Mouse (Mus musculus): ENCODE measurements around the gene Taar3. TPM values are rescaled to one million over a fixed set of nuclear protein-coding genes. Genes with fewer than 3 reads are reported as not detected.
A peak's percentile ranks its signal among the peaks of the same experiment; 100 is the strongest.

Gene Taar3
- not detected in 2 replicates for total RNA-seq (2017)

GRCm38 (mm10) chr10:23949508-23950005 is at the start of gene Taar3:
Gene Taar3 (plus strand): TSS chr10:23949558.
- ATAC-seq (replicated peaks in 1 of 2; ENCODE audit: insufficient read depth in 1 of 2, low FRiP score in 2 of 2, low TSS enrichment in 1 of 2, low read depth in 1 of 2, poor library complexity in 2 of 2, severe bottlenecking in 2 of 2), result no peak

- no peak for ATAC-seq (replicated peaks in 1 of 2; ENCODE audit: insufficient read depth in 1 of 2, low FRiP score in 2 of 2, low TSS enrichment in 1 of 2, low read depth in 1 of 2, poor library complexity in 2 of 2, severe bottlenecking in 2 of 2)
Measured at GRCm38 (mm10) chr10:23901119-23901518, 48.2 kb upstream of the Taar3 start.

GRCm38 (mm10) chr10:23905661-23906060 is 43.7 kb upstream of the Taar3 start:
- ATAC-seq (replicated peaks in 1 of 2; ENCODE audit: insufficient read depth in 1 of 2, low FRiP score in 2 of 2, low TSS enrichment in 1 of 2, low read depth in 1 of 2, poor library complexity in 2 of 2, severe bottlenecking in 2 of 2), result no peak

- no peak for ATAC-seq (replicated peaks in 1 of 2; ENCODE audit: insufficient read depth in 1 of 2, low FRiP score in 2 of 2, low TSS enrichment in 1 of 2, low read depth in 1 of 2, poor library complexity in 2 of 2, severe bottlenecking in 2 of 2)
Measured at GRCm38 (mm10) chr10:23920056-23920455, 29.3 kb upstream of the Taar3 start, which contains the start of gene Taar1. Gene Taar1 (plus strand): TSS chr10:23920356.

GRCm38 (mm10) chr10:23922468-23922867 is 26.9 kb upstream of the Taar3 start:
- ATAC-seq (replicated peaks in 1 of 2; ENCODE audit: insufficient read depth in 1 of 2, low FRiP score in 2 of 2, low TSS enrichment in 1 of 2, low read depth in 1 of 2, poor library complexity in 2 of 2, severe bottlenecking in 2 of 2), result no peak

GRCm38 (mm10) chr10:23923941-23924340 is 25.4 kb upstream of the Taar3 start:
- no peak for ATAC-seq (replicated peaks in 1 of 2; ENCODE audit: insufficient read depth in 1 of 2, low FRiP score in 2 of 2, low TSS enrichment in 1 of 2, low read depth in 1 of 2, poor library complexity in 2 of 2, severe bottlenecking in 2 of 2)

GRCm38 (mm10) chr10:23937613-23938012 is 11.7 kb upstream of the Taar3 start:
- ATAC-seq (replicated peaks in 1 of 2; ENCODE audit: insufficient read depth in 1 of 2, low FRiP score in 2 of 2, low TSS enrichment in 1 of 2, low read depth in 1 of 2, poor library complexity in 2 of 2, severe bottlenecking in 2 of 2), result no peak

- no peak for ATAC-seq (replicated peaks in 1 of 2; ENCODE audit: insufficient read depth in 1 of 2, low FRiP score in 2 of 2, low TSS enrichment in 1 of 2, low read depth in 1 of 2, poor library complexity in 2 of 2, severe bottlenecking in 2 of 2)
Measured at GRCm38 (mm10) chr10:23938312-23938711, 11.0 kb upstream of the Taar3 start, which contains the start of gene Taar2. Gene Taar2 (plus strand): TSS chr10:23938572.

GRCm38 (mm10) chr10:23942465-23942864 is 6.9 kb upstream of the Taar3 start:
- no peak for ATAC-seq (replicated peaks in 1 of 2; ENCODE audit: insufficient read depth in 1 of 2, low FRiP score in 2 of 2, low TSS enrichment in 1 of 2, low read depth in 1 of 2, poor library complexity in 2 of 2, severe bottlenecking in 2 of 2)

GRCm38 (mm10) chr10:23948026-23948425 is 1.3 kb upstream of the Taar3 start:
- ATAC-seq (replicated peaks in 1 of 2; ENCODE audit: insufficient read depth in 1 of 2, low FRiP score in 2 of 2, low TSS enrichment in 1 of 2, low read depth in 1 of 2, poor library complexity in 2 of 2, severe bottlenecking in 2 of 2), result 0 out of 4 replicates have a peak, but pooled peaks of 1 of the 2 experiments have one; percentile 29

GRCm38 (mm10) chr10:23951714-23952113 is 2.4 kb downstream of the Taar3 start:
- no peak for ATAC-seq (replicated peaks in 1 of 2; ENCODE audit: insufficient read depth in 1 of 2, low FRiP score in 2 of 2, low TSS enrichment in 1 of 2, low read depth in 1 of 2, poor library complexity in 2 of 2, severe bottlenecking in 2 of 2)

GRCm38 (mm10) chr10:23959071-23959470 is 9.7 kb downstream of the Taar3 start:
- ATAC-seq (replicated peaks in 1 of 2; ENCODE audit: insufficient read depth in 1 of 2, low FRiP score in 2 of 2, low TSS enrichment in 1 of 2, low read depth in 1 of 2, poor library complexity in 2 of 2, severe bottlenecking in 2 of 2), result no peak

- peak; percentile 56 to 59 for ATAC-seq (replicated peaks in 1 of 2; ENCODE audit: insufficient read depth in 1 of 2, low FRiP score in 2 of 2, low TSS enrichment in 1 of 2, low read depth in 1 of 2, poor library complexity in 2 of 2, severe bottlenecking in 2 of 2)
Measured at GRCm38 (mm10) chr10:23960444-23960915, 11.1 kb downstream of the Taar3 start, which contains the start of gene Taar4. Gene Taar4 (plus strand): TSS chr10:23960494.

- no peak for ATAC-seq (replicated peaks in 1 of 2; ENCODE audit: insufficient read depth in 1 of 2, low FRiP score in 2 of 2, low TSS enrichment in 1 of 2, low read depth in 1 of 2, poor library complexity in 2 of 2, severe bottlenecking in 2 of 2)
Measured at GRCm38 (mm10) chr10:23963444-23963843, 14.1 kb downstream of the Taar3 start.

GRCm38 (mm10) chr10:23964921-23965610 is 15.7 kb downstream of the Taar3 start:
- 0 out of 4 replicates have a peak, but pooled peaks of 1 of the 2 experiments have one; percentile 10 for ATAC-seq (replicated peaks in 1 of 2; ENCODE audit: insufficient read depth in 1 of 2, low FRiP score in 2 of 2, low TSS enrichment in 1 of 2, low read depth in 1 of 2, poor library complexity in 2 of 2, severe bottlenecking in 2 of 2)

GRCm38 (mm10) chr10:23970656-23971165 is 21.4 kb downstream of the Taar3 start, which contains the start of gene Taar5:
Gene Taar5 (plus strand): TSS chr10:23970706.
- no peak for ATAC-seq (replicated peaks in 1 of 2; ENCODE audit: insufficient read depth in 1 of 2, low FRiP score in 2 of 2, low TSS enrichment in 1 of 2, low read depth in 1 of 2, poor library complexity in 2 of 2, severe bottlenecking in 2 of 2)

- ATAC-seq (replicated peaks in 1 of 2; ENCODE audit: insufficient read depth in 1 of 2, low FRiP score in 2 of 2, low TSS enrichment in 1 of 2, low read depth in 1 of 2, poor library complexity in 2 of 2, severe bottlenecking in 2 of 2), result no peak
Measured at GRCm38 (mm10) chr10:23971256-23971655, 21.9 kb downstream of the Taar3 start.

- ATAC-seq (replicated peaks in 1 of 2; ENCODE audit: insufficient read depth in 1 of 2, low FRiP score in 2 of 2, low TSS enrichment in 1 of 2, low read depth in 1 of 2, poor library complexity in 2 of 2, severe bottlenecking in 2 of 2), result no peak
Measured at GRCm38 (mm10) chr10:23977958-23978357, 28.6 kb downstream of the Taar3 start.
